Mouse (Mus musculus) heart, adult 11 months (tissue): ENCODE measurements around the gene Atp5e.

Experiments used
- DNase-seq: peaks from one replicate; pipeline ENCODE4 v3.0.0; 2022

Atp5e gene

GRCm38 (mm10) chr2:174415001-174415730 lies 48.7 kb downstream of the Atp5e start:
- peak; percentile 84 for DNase-seq

GRCm38 (mm10) chr2:174413127-174413526 lies 50.8 kb downstream of the Atp5e start:
- DNase-seq, result peak; percentile 75
